Mouse (Mus musculus) cerebellum, adult 2 months (tissue): ENCODE results near the gene Pcare. TPM values are rescaled to one million over a fixed set of nuclear protein-coding genes. Genes with fewer than 3 reads are reported as not detected.

Experiments used
- DNase-seq, 2 experiments: peaks; one replicate each; pipeline ENCODE4 v3.0.0; 2021
- H3K27ac ChIP-seq: fragments of 200-500 bp; 2 replicates; pipeline ENCODE4 v1.5.1; 2012; ENCODE audit warnings: low read length, control low read depth, inconsistent platforms; ENCODE audit not compliant: insufficient read depth
- H3K27me3 ChIP-seq: fragments of 200-500 bp; 2 replicates; pipeline ENCODE4 v1.6.1; 2012; ENCODE audit warnings: inconsistent platforms, mild to moderate bottlenecking, low read length, moderate library complexity; ENCODE audit not compliant: control insufficient read depth, insufficient read depth
- H3K4me1 ChIP-seq: fragments of 200-500 bp; 2 replicates; pipeline ENCODE4 v1.6.1; 2011; ENCODE audit warnings: low read length; ENCODE audit not compliant: control insufficient read depth, insufficient read depth
- H3K4me3 ChIP-seq: fragments of 200-500 bp; replicated peaks from 2 replicates; pipeline ENCODE3; 2011; ENCODE audit warnings: mild to moderate bottlenecking, low read depth, low read length, control low read depth; ENCODE audit not compliant: insufficient read depth
- CTCF ChIP-seq: fragments of 200-500 bp; IDR thresholded peaks from 2 replicates; pipeline ENCODE4 v1.5.1; 2011; ENCODE audit warnings: low read depth, mild to moderate bottlenecking, control low read depth, low read length, moderate library complexity, borderline replicate concordance; ENCODE audit not compliant: insufficient read depth
- POLR2A ChIP-seq: fragments of 200-500 bp; IDR thresholded peaks from 2 replicates; pipeline ENCODE4 v1.6.1; 2011; ENCODE audit warnings: low read length, control low read depth, borderline replicate concordance; ENCODE audit not compliant: insufficient read depth
- WGBS: fragments of 180-500 bp; shearing (Covaris S2); methylation state at CpG from one replicate; pipeline ENCODE4 v1.1.7; 2018; 5-methylcytosine and 5-hydroxymethylcytosine counted together
- polyA plus RNA-seq: library from polyadenylated mRNA; depleted of rRNA; stranded (reverse); fragments of >200 nt; gene quantifications from 2 replicates; pipeline ENCODE4 v1.2.3, GENCODE M21; 2012

Pcare gene
- polyA plus RNA-seq, 1 experiment, result not detected

DNA sequence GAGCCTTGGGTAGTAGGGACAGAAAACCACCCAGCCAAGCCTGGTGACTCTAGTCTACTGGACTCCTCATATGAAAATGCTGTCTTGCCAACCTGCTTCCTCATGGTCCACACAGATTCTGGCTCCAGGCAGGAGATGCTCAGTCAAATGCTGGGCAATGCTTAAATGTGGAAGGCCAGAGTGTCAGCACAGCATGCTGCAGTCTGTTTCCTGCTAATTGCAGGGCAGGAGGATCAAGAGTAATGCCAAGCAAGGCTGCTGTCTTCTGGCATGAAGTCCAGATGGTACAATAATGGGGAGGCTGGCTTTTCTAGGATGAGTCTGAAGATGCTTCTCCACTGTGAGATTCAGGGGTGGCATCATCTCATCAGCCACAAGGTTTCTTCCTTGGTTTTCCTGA lies 32.3 kb downstream of the Pcare start:
- no peak overlapping the region for H3K4me3 ChIP-seq
- no peak for TF ChIP-seq POLR2A
- no peak for TF ChIP-seq CTCF
- H3K27me3 ChIP-seq, result no peaks in the 10 kb centered on the region; the same call in 1 of the 2 replicates
- peaks cover 5% of the 10 kb centered on the region; the same call in 1 of the 2 replicates for H3K4me1 ChIP-seq
- DNase-seq, result peak; percentile 68 to 87
- H3K27ac ChIP-seq, result no peak overlapping the region

- DNase-seq, result no peak
- WGBS, result 74% methylated on average over 8 of the region's 8 CpGs
- Histone ChIP-seq H3K27ac (no peak overlapping the region), H3K4me3 (no peak overlapping the region), H3K4me1 (peaks cover 5% of the 10 kb centered on the region; the same call in 1 of the 2 replicates), H3K27me3 (no peaks in the 10 kb centered on the region; the same call in 1 of the 2 replicates)
- TF ChIP-seq POLR2A (no peak), CTCF (no peak)
Measured at GRCm38 (mm10) chr17:71717881-71718625, 34.6 kb downstream of the Pcare start.

DNA sequence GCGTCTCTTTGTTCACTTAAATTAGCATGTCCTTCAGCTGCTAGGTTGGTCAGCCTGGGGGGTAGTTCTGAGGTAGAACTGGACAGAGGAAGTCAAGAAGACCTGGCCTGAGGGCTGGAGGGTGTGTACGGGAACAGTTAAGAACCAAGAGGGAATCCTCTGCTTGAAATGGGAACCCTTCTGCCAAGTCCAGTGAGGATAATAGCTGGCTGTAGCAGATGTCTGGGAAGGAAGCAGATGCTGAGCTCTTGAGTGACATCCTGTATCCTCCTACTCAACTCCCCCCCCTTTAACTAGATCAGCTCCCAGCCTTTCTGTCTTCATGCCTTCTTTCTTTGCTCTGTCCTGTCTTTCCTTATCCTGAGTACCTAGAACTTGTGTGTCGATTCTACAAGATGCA lies 37.7 kb downstream of the Pcare start:
- no peak overlapping the region for H3K27ac ChIP-seq
- peaks cover 5% of the 10 kb centered on the region; the same call in 1 of the 2 replicates for H3K4me1 ChIP-seq
- no peaks in the 10 kb centered on the region; the same call in 1 of the 2 replicates for H3K27me3 ChIP-seq
- no peak for DNase-seq
- 77% methylated on average over 3 of the region's 3 CpGs for WGBS
- H3K4me3 ChIP-seq, result no peak overlapping the region
- TF ChIP-seq CTCF (no peak), POLR2A (no peak)

DNA sequence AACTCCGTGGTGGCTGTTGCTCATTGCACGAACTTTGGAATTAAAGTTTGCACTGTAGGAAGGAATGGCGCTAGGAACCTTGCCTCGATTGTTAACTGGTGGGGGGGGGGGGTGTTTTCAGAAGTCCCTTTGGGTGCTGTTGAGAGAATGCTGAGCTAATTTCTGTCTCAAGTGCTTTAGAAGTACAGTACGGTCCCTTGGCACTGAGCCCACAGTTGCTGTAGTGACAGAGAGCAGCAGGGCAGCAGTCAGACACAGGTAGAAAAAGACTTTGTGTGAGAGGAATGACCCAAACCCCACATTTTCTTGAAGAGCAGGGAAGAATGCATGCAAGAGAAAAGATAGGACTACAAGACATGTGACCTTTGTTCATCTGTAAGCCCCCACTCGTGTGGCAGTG lies 40.4 kb downstream of the Pcare start:
- WGBS, result 64% methylated on average over 6 of the region's 6 CpGs

GRCm38 (mm10) chr17:71707715-71708114 lies 45.0 kb downstream of the Pcare start:
- 72% methylated on average over 4 of the region's 4 CpGs for WGBS
- no peak for TF ChIP-seq POLR2A
- TF ChIP-seq CTCF, result no peak
- no peak overlapping the region for H3K4me3 ChIP-seq
- no peak for DNase-seq
- H3K27ac ChIP-seq, result no peak overlapping the region
- no peaks in the 10 kb centered on the region; the same call in 1 of the 2 replicates for H3K27me3 ChIP-seq
- H3K4me1 ChIP-seq, result no peaks in the 10 kb centered on the region

More for the DNA sequence above, 40.4 kb downstream of the Pcare start:
- H3K27me3 ChIP-seq, result no peaks in the 10 kb centered on the region; the same call in 1 of the 2 replicates
- H3K27ac ChIP-seq, result no peak overlapping the region
- TF ChIP-seq POLR2A (no peak), CTCF (no peak)
- H3K4me3 ChIP-seq, result no peak overlapping the region
- no peak for DNase-seq
- no peaks in the 10 kb centered on the region for H3K4me1 ChIP-seq

DNA sequence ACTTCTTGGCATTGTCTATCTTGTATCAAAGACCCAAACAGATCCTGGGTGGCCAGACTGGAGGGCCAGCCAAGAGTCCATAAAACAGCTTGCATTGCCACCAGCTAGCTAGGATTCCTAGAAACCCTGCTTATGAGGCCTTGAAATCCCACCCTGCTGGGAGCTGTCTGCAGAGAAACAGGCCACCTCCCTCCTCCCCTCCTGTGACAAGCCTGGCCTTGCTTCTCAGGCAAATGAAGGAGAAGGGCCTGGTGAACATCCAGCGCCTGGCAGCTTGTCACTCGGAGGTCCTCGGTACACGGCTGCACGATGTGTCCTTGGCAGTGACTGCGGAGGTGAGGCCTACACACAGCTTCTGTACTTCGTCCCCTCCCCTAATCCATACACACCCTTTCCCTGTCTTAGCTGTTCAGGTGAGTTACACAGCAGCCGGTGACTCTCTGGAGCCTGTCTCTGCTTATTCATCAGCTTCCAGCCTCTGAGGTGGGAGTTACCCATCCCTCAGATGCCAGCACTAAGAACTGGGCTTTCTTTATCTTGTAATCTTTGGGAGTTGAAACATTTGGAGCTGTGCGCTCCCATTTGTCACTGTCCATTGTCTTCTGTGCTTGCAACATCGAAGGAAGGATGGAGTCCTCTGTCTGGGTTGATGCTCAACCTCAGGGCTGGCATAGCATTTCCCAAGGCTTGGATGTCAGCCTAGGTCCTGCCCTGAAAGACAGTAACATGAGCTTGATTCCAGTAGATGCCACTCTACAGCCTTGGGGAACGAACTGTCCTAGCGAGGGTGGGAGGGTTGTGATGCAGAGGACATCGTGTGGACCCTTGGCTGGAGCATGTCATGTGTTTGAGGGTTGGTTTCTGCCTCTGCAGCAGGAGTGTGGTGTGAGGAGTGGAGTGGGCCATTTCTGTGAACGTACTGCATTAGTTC lies 46.9 kb downstream of the Pcare start:
- DNase-seq, result no peak
- TF ChIP-seq POLR2A (no peak), CTCF (no peak)
- H3K4me1 ChIP-seq, result no peaks in the 10 kb centered on the region
- no peaks in the 10 kb centered on the region for H3K27me3 ChIP-seq
- H3K4me3 ChIP-seq, result no peak overlapping the region
- WGBS, result 77% methylated on average over 14 of the region's 14 CpGs
- no peak overlapping the region for H3K27ac ChIP-seq

DNA sequence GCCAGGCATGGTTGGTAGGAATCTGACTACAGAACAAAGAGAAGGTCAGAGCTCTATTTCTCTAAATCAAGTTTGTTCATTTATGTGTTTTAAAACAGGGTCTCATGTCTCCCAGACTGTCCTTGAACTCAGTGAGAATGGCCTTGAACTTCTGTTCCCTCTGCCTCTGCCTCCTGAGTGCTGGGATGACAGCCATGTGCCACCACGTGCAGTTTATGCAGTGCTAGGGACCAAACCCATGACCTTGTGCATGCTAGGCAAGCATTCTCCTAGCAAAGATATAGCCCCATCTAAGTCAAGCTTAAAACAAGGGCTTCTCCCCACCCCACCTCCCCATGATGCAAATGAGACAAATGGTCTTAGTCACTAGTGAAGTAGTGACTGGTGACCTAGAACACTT lies 47.6 kb downstream of the Pcare start:
- Histone ChIP-seq H3K4me3 (no peak overlapping the region), H3K27ac (no peak overlapping the region), H3K27me3 (no peaks in the 10 kb centered on the region), H3K4me1 (no peaks in the 10 kb centered on the region)
- no peak for TF ChIP-seq POLR2A
- no peak for TF ChIP-seq CTCF
- DNase-seq, result no peak
- 80% methylated on average over 1 of the region's 1 CpGs for WGBS
